Mouse (Mus musculus): ENCODE results near the gene Hfm1. TPM values are rescaled to one million over a fixed set of nuclear protein-coding genes. Genes with fewer than 3 reads are reported as not detected.
A peak's percentile ranks its signal among the peaks of the same experiment; 100 is the strongest.

The Hfm1 gene
- polyA plus RNA-seq, 2 experiments: 0.06 to 0.09 TPM

DNA sequence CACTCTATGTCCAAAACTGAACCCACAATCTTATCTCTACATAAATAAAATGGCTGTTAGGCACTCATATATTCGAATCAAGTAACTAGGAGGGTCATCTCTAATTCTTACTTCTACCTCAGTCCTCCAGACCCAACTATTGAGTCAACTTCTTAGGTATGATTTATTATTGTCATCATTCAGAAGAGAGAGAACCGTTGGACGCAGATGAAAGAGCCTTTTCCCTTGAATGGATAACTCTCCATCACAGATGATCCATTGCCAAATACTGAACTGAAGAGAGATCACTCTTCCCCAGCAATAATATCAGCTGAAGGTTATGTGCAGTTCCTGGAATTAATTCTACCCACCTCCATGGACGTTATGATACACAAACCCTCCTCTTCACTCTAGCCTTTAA is 20.2 kb upstream of the Hfm1 start:
- Histone ChIP-seq H3K27me3 (ENCODE audit: control insufficient read depth, insufficient read depth, low read length) (no peaks in the 10 kb centered on the region), H3K4me2 (ENCODE audit: low read depth) (no peak overlapping the region), H3K36me3 (replicated peaks; ENCODE audit: control insufficient read depth, insufficient read depth, low read depth) (no peaks in the 10 kb centered on the region), H3K9me3 (ENCODE audit: control insufficient read depth, low read length) (no peaks in the 10 kb centered on the region), H3K27ac (no peak overlapping the region), H3K9ac (replicated peaks) (no peak overlapping the region), H3K4me3 (ENCODE audit: insufficient read depth in 1 of 2, low read depth in 2 of 2, low read length in 2 of 2) (no peak overlapping the region), H3K4me1 (replicated peaks; ENCODE audit: control insufficient read depth in 2 of 2, insufficient read depth in 2 of 2, low read length in 1 of 2) (no peaks in the 10 kb centered on the region)
- ATAC-seq (ENCODE audit: insufficient read depth) (no peak), DNase-seq (ENCODE audit: low read depth in 3 of 3, low spot score in 3 of 3) (no peak)
- 53% methylated on average over 4 of the region's 4 CpGs for WGBS (ENCODE audit: insufficient replicate concordance)
- no peak for TF ChIP-seq EP300 (IDR thresholded peaks at IDR 0.05; ENCODE audit: low read depth)
- no peak for TF ChIP-seq CTCF (IDR thresholded peaks at IDR 0.05; ENCODE audit: low read depth)

DNA sequence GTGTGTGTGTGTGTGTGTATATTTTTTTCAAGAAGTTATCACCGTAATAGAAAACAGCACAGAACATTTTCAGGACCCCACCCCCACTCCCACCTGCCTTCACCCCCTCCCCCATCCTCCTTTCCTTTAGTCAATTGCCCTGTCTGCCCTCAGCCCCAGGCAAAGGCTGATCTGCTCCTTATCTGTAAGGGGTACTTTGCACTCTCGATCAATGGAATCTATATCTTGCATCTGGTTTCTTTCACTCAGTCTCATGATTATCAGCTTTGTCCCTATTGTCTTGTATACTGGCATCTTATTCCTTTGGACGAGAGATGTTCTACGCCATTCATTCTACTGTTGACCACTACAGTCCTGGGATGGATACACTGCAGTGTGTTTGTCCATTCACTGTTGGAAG is 1.9 kb upstream of the Hfm1 start:
- 22% methylated on average over 4 of the region's 4 CpGs for WGBS (ENCODE audit: insufficient replicate concordance)
- Histone ChIP-seq H3K27me3 (ENCODE audit: control insufficient read depth, insufficient read depth, low read length) (no peaks in the 10 kb centered on the region), H3K4me1 (replicated peaks; ENCODE audit: control insufficient read depth in 2 of 2, insufficient read depth in 2 of 2, low read length in 1 of 2) (peaks cover 2 to 4% of the 10 kb centered on the region in 2 experiments; a peak in 3 of 4 replicates), H3K4me2 (ENCODE audit: low read depth) (no peak overlapping the region), H3K9ac (replicated peaks) (no peak overlapping the region), H3K27ac (no peak overlapping the region), H3K36me3 (replicated peaks; ENCODE audit: control insufficient read depth, insufficient read depth, low read depth) (no peaks in the 10 kb centered on the region), H3K4me3 (ENCODE audit: insufficient read depth in 1 of 2, low read depth in 2 of 2, low read length in 2 of 2) (no peak overlapping the region), H3K9me3 (ENCODE audit: control insufficient read depth, low read length) (no peaks in the 10 kb centered on the region)
- TF ChIP-seq EP300 (IDR thresholded peaks at IDR 0.05; ENCODE audit: low read depth): peak; percentile 50; the same call in 1 of the 2 replicates
- TF ChIP-seq CTCF (IDR thresholded peaks at IDR 0.05; ENCODE audit: low read depth): no peak
- DNase-seq (ENCODE audit: low read depth in 3 of 3, low spot score in 3 of 3) (peak in 1 of 3 experiments; percentile 1), ATAC-seq (ENCODE audit: insufficient read depth) (peak; percentile 63; the same call in 1 of the 2 replicates)

DNA sequence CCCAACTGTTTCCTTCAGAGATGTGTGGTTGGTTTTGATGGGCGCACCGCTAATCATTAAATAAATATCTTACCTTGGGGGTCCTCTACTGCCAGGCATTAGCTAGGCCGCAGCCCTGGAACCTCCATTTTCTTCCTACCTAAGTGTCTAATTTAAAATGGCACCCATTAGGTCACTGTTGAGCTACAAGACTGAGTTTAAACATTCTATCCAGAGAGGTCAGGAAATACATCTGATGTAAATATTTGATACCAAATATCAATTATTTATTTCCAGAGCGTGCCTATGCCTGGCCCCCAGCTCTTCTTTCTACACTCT is 207 bp upstream of the Hfm1 start:
- no peak for DNase-seq (ENCODE audit: low read depth in 3 of 3, low spot score in 3 of 3)
- ATAC-seq (ENCODE audit: insufficient read depth): no peak
- no peaks in the 10 kb centered on the region for H3K9me3 ChIP-seq (ENCODE audit: control insufficient read depth, low read length)
- H3K36me3 ChIP-seq (replicated peaks; ENCODE audit: control insufficient read depth, insufficient read depth, low read depth): no peaks in the 10 kb centered on the region
- peak overlapping the region; percentile 50 to 54; a peak in 3 of 4 replicates for H3K4me3 ChIP-seq (ENCODE audit: insufficient read depth in 1 of 2, low read depth in 2 of 2, low read length in 2 of 2)
- H3K9ac ChIP-seq (replicated peaks): peak overlapping the region; percentile 43
- no peak overlapping the region for H3K27ac ChIP-seq
- no peaks in the 10 kb centered on the region for H3K27me3 ChIP-seq (ENCODE audit: control insufficient read depth, insufficient read depth, low read length)
- H3K4me2 ChIP-seq (ENCODE audit: low read depth): peak overlapping the region; percentile 74
- WGBS (ENCODE audit: insufficient replicate concordance): 59% methylated on average over 4 of the region's 4 CpGs
- TF ChIP-seq EP300 (IDR thresholded peaks at IDR 0.05; ENCODE audit: low read depth) (no peak), CTCF (IDR thresholded peaks at IDR 0.05; ENCODE audit: low read depth) (no peak)
- H3K4me1 ChIP-seq (replicated peaks; ENCODE audit: control insufficient read depth in 2 of 2, insufficient read depth in 2 of 2, low read length in 1 of 2): peaks cover 2 to 4% of the 10 kb centered on the region in 2 experiments; a peak in 3 of 4 replicates

DNA sequence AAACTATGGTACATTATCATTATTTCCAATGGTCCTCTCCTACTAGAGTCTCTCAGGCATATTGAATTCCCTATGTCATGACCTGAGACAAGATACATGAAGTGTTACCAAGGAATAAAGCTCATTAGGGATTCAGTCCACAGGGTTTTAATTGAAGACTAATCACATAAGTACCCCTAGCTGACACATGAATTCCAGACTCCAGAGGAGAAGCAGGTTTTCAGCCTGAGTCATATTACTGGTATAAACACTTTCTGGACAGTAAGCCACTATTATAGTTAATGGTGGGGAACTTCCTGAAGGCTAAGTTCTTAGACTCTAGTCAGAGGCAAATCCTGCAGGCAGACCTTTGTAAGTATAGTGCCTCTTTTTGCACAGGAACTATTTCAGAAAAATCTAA is 6.8 kb downstream of the Hfm1 start:
- no peak overlapping the region for H3K9ac ChIP-seq (replicated peaks)
- no peak overlapping the region for H3K4me3 ChIP-seq (ENCODE audit: insufficient read depth in 1 of 2, low read depth in 2 of 2, low read length in 2 of 2)
- H3K27ac ChIP-seq: no peak overlapping the region
- no peak for DNase-seq (ENCODE audit: low read depth in 3 of 3, low spot score in 3 of 3)
- H3K4me2 ChIP-seq (ENCODE audit: low read depth): no peak overlapping the region
- H3K27me3 ChIP-seq (ENCODE audit: control insufficient read depth, insufficient read depth, low read length): no peaks in the 10 kb centered on the region
- ATAC-seq (ENCODE audit: insufficient read depth): no peak
- H3K4me1 ChIP-seq (replicated peaks; ENCODE audit: control insufficient read depth in 2 of 2, insufficient read depth in 2 of 2, low read length in 1 of 2): no peaks in the 10 kb centered on the region
- no peaks in the 10 kb centered on the region for H3K9me3 ChIP-seq (ENCODE audit: control insufficient read depth, low read length)
- H3K36me3 ChIP-seq (replicated peaks; ENCODE audit: control insufficient read depth, insufficient read depth, low read depth): no peaks in the 10 kb centered on the region
- TF ChIP-seq EP300 (IDR thresholded peaks at IDR 0.05; ENCODE audit: low read depth) (no peak), CTCF (IDR thresholded peaks at IDR 0.05; ENCODE audit: low read depth) (no peak)

DNA sequence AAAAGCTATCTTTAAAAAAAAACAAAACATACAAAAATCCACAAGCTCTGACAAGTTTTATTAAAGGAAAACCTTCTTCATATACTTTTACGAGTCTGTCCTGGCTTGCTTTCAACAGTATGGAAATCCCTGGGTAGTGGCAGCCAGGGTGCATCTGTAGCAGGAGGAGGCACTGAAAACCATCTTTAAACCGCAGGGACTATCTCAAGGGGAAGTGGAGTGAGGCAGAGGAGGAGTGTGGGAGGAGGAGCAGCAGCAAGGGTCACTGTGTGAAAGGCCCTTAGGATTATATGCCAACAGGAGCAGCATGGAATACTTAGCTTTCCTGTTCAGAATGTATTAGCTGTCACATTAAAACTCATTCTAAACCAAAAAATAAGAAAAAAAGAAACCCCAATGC is 29.2 kb downstream of the Hfm1 start:
- ATAC-seq (ENCODE audit: insufficient read depth) (no peak), DNase-seq (ENCODE audit: low read depth in 3 of 3, low spot score in 3 of 3) (no peak)
- no peaks in the 10 kb centered on the region for H3K9me3 ChIP-seq (ENCODE audit: control insufficient read depth, low read length)
- H3K4me1 ChIP-seq (replicated peaks; ENCODE audit: control insufficient read depth in 2 of 2, insufficient read depth in 2 of 2, low read length in 1 of 2): no peaks in the 10 kb centered on the region
- H3K27ac ChIP-seq: no peak overlapping the region
- H3K4me3 ChIP-seq (ENCODE audit: insufficient read depth in 1 of 2, low read depth in 2 of 2, low read length in 2 of 2): no peak overlapping the region
- H3K9ac ChIP-seq (replicated peaks): no peak overlapping the region
- no peak overlapping the region for H3K4me2 ChIP-seq (ENCODE audit: low read depth)
- WGBS (ENCODE audit: insufficient replicate concordance): 31% methylated on average over 2 of the region's 2 CpGs
- no peaks in the 10 kb centered on the region for H3K27me3 ChIP-seq (ENCODE audit: control insufficient read depth, insufficient read depth, low read length)
- no peak for TF ChIP-seq EP300 (IDR thresholded peaks at IDR 0.05; ENCODE audit: low read depth)
- no peak for TF ChIP-seq CTCF (IDR thresholded peaks at IDR 0.05; ENCODE audit: low read depth)
- no peaks in the 10 kb centered on the region for H3K36me3 ChIP-seq (replicated peaks; ENCODE audit: control insufficient read depth, insufficient read depth, low read depth)

All from liver, embryonic 14.5 days (tissue).